Mouse (Mus musculus) MEL (cell line): Measurements from ENCODE around the gene Arl15. TPM values are rescaled to one million over a fixed set of nuclear protein-coding genes. Genes with fewer than 3 reads are reported as not detected.

Source experiments
- DNase-seq: peaks from one replicate; pipeline ENCODE4 v3.0.0; 2011; ENCODE audit warnings: low read depth, low spot score
- H3K27ac ChIP-seq: 2 replicates; pipeline ENCODE4 v1.5.1; 2012; ENCODE audit warnings: low read depth, mild to moderate bottlenecking, control low read depth, low read length, moderate library complexity; ENCODE audit not compliant: control insufficient read depth
- H3K27me3 ChIP-seq, 2 experiments: fragments of 150-350 bp in 1 of 2; sonication (generic) in 1 of 2; 2 replicates each; pipeline ENCODE4 v1.6.1; 2012; ENCODE audit warnings: low read length in 2 of 2, mild to moderate bottlenecking in 2 of 2, improper control_type of control experiment in 1 of 2, moderate library complexity in 1 of 2; ENCODE audit not compliant: insufficient read depth in 2 of 2, control insufficient read depth in 1 of 2
- H3K36me3 ChIP-seq, 2 experiments: 2 replicates each; pipeline ENCODE4 v1.6.1; 2012 to 2014; ENCODE audit warnings: low read length in 2 of 2, improper control_type of control experiment in 1 of 2, inconsistent platforms in 1 of 2, mild to moderate bottlenecking in 1 of 2; ENCODE audit not compliant: insufficient read depth in 2 of 2, control insufficient read depth in 1 of 2
- H3K4me1 ChIP-seq, 2 experiments: fragments of 150-350 bp in 1 of 2; sonication (generic) in 1 of 2; 2 replicates each; pipeline ENCODE4 v1.6.1; 2012; ENCODE audit warnings: low read length in 2 of 2, improper control_type of control experiment in 1 of 2, mild to moderate bottlenecking in 1 of 2; ENCODE audit not compliant: insufficient read depth in 2 of 2, control insufficient read depth in 1 of 2
- H3K4me3 ChIP-seq, 2 experiments: fragments of 150-350 bp in 1 of 2; sonication (generic) in 1 of 2; 2 replicates each; pipeline ENCODE4 v1.5.1; 2012; ENCODE audit warnings: low read depth in 2 of 2, low read length in 2 of 2, mild to moderate bottlenecking in 2 of 2, moderate library complexity in 2 of 2, control low read depth in 1 of 2, improper control_type of control experiment in 1 of 2; ENCODE audit not compliant: control insufficient read depth in 1 of 2, insufficient read depth in 1 of 2
- H3K79me2 ChIP-seq: 2 replicates; pipeline ENCODE4 v1.6.1; 2012; ENCODE audit warnings: mild to moderate bottlenecking, low read length, moderate library complexity; ENCODE audit not compliant: control insufficient read depth, poor library complexity, insufficient read depth
- H3K9ac ChIP-seq: 2 replicates; pipeline ENCODE4 v1.6.1; 2012; ENCODE audit warnings: low read depth, mild to moderate bottlenecking, control low read depth, low read length, moderate library complexity; ENCODE audit not compliant: control insufficient read depth, poor library complexity, severe bottlenecking
- H3K9me3 ChIP-seq: fragments of 150-350 bp; sonication (generic); replicated peaks from 2 replicates; pipeline ENCODE4 v1.6.1; 2012; ENCODE audit warnings: mild to moderate bottlenecking, low read length, improper control_type of control experiment, moderate library complexity; ENCODE audit not compliant: insufficient read depth
- BHLHE40 ChIP-seq: IDR thresholded peaks from 2 replicates; pipeline ENCODE4 v1.6.1; 2012; ENCODE audit warnings: low read depth, mild to moderate bottlenecking, inconsistent platforms, low read length, improper control_type of control experiment, borderline replicate concordance
- CHD1 ChIP-seq: IDR thresholded peaks from 2 replicates; pipeline ENCODE4 v1.6.1; 2012; ENCODE audit warnings: low read depth, mild to moderate bottlenecking, inconsistent platforms, low read length, improper control_type of control experiment
- EP300 ChIP-seq, 2 experiments: IDR thresholded peaks; 2 replicates each; pipeline ENCODE4 v1.6.1; 2011; ENCODE audit warnings: improper control_type of control experiment in 2 of 2, low read length in 2 of 2, low read depth in 1 of 2, mild to moderate bottlenecking in 1 of 2
- ETS1 ChIP-seq: IDR thresholded peaks from 2 replicates; pipeline ENCODE4 v1.6.1; 2012; ENCODE audit warnings: low read depth, mild to moderate bottlenecking, inconsistent platforms, low read length, improper control_type of control experiment, moderate library complexity
- JUND ChIP-seq: IDR thresholded peaks from 2 replicates; pipeline ENCODE4 v1.6.1; 2011; ENCODE audit warnings: low read depth, mild to moderate bottlenecking, improper control_type of control experiment, low read length
- KAT2A ChIP-seq: conservative IDR thresholded peaks from 2 replicates; pipeline ENCODE4 v1.6.1; 2012; ENCODE audit warnings: low read depth, low read length, improper control_type of control experiment, inconsistent platforms
- MAX ChIP-seq: IDR thresholded peaks from 2 replicates; pipeline ENCODE4 v1.6.1; 2011; ENCODE audit warnings: low read length, improper control_type of control experiment
- MAZ ChIP-seq: IDR thresholded peaks from 2 replicates; pipeline ENCODE4 v1.6.1; 2012; ENCODE audit warnings: low read depth, mild to moderate bottlenecking, inconsistent platforms, low read length, improper control_type of control experiment
- MEF2A ChIP-seq: IDR thresholded peaks from 2 replicates; pipeline ENCODE4 v1.6.1; 2014; ENCODE audit warnings: low read depth, mild to moderate bottlenecking, inconsistent platforms, low read length, improper control_type of control experiment; ENCODE audit not compliant: poor library complexity, insufficient replicate concordance, severe bottlenecking; ENCODE audit errors: extremely low read depth
- MXI1 ChIP-seq: IDR thresholded peaks from 2 replicates; pipeline ENCODE4 v1.6.1; 2011; ENCODE audit warnings: mild to moderate bottlenecking, low read depth, low read length, improper control_type of control experiment
- MYB ChIP-seq: IDR thresholded peaks from 2 replicates; pipeline ENCODE4 v1.6.1; 2011; ENCODE audit warnings: mild to moderate bottlenecking, low read depth, low read length, improper control_type of control experiment
- MYC ChIP-seq: IDR thresholded peaks from 2 replicates; pipeline ENCODE4 v1.6.1; 2011; ENCODE audit warnings: low read depth, mild to moderate bottlenecking, low read length, improper control_type of control experiment, moderate library complexity
- NELFE ChIP-seq: IDR thresholded peaks from 2 replicates; pipeline ENCODE4 v1.6.1; 2011; ENCODE audit warnings: low read depth, low read length, improper control_type of control experiment
- SIN3A ChIP-seq: IDR thresholded peaks from 2 replicates; pipeline ENCODE4 v1.6.1; 2012; ENCODE audit warnings: low read length, improper control_type of control experiment, inconsistent platforms
- SMC3 ChIP-seq: IDR thresholded peaks from 2 replicates; pipeline ENCODE4 v1.6.1; 2011; ENCODE audit warnings: low read depth, low read length, improper control_type of control experiment
- TCF12 ChIP-seq: IDR thresholded peaks from 2 replicates; pipeline ENCODE4 v1.6.1; 2014; ENCODE audit warnings: low read depth, mild to moderate bottlenecking, inconsistent platforms, low read length, improper control_type of control experiment, moderate library complexity
- UBTF ChIP-seq: IDR thresholded peaks from 2 replicates; pipeline ENCODE4 v1.6.1; 2012; ENCODE audit warnings: low read depth, mild to moderate bottlenecking, inconsistent platforms, low read length, improper control_type of control experiment, moderate library complexity, borderline replicate concordance; ENCODE audit not compliant: insufficient read depth
- ZC3H11A ChIP-seq: IDR thresholded peaks from 2 replicates; pipeline ENCODE4 v1.6.1; 2012; ENCODE audit warnings: low read depth, mild to moderate bottlenecking, inconsistent platforms, low read length, improper control_type of control experiment
- ZNF384 ChIP-seq: IDR thresholded peaks from 2 replicates; pipeline ENCODE4 v1.6.1; 2012; ENCODE audit warnings: low read depth, mild to moderate bottlenecking, inconsistent platforms, low read length, improper control_type of control experiment
- polyA plus RNA-seq, 2 experiments: library from polyadenylated mRNA; stranded (reverse) in 1 of 2; unstranded in 1 of 2; fragments of >175 nt in 1 of 2; fragments of >200 nt in 1 of 2; gene quantifications; 2 replicates each; pipeline versions ENCODE4 v1.2.1 to v1.2.4; 2012; ENCODE audit warnings: low replicate concordance in 2 of 2, low read depth in 1 of 2; ENCODE audit not compliant: insufficient read length in 2 of 2, insufficient read depth in 1 of 2, missing spikeins in 1 of 2
- total RNA-seq: library from RNA; depleted of rRNA; stranded (reverse); fragments of 300-350 nt; gene quantifications from 2 replicates; pipeline ENCODE4 v1.2.3, GENCODE M21; 2012

Arl15 gene
- total and polyA plus RNA-seq, 3 experiments: 3.6 to 5.8 TPM; not detected in 1

DNA sequence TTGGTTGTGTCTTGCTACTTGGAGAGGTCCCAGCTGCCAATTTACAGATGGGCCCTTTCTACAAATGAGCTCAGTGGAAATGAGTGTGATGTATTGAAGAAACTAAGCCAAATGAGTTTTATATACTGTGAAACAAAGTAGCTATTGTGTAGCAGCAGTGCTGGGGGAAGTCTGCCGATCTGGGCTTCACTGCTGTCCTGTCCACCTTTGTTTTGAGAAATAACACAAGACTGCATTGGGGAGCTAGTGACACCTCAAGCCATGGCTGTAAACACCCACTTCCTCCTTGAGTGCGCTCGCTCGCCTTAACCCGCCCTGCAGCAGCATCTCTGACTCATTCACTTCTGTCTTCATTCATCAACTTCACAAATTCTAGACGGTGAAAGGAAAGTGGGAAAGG lies 189.3 kb downstream of the Arl15 start:
- Histone ChIP-seq H3K4me3 (no peak overlapping the region), H3K9me3 (no peaks in the 10 kb centered on the region), H3K36me3 (no peaks in the 10 kb centered on the region), H3K27me3 (no peaks in the 10 kb centered on the region), H3K9ac (no peak overlapping the region), H3K79me2 (no peaks in the 10 kb centered on the region), H3K27ac (no peak overlapping the region), H3K4me1 (no peaks in the 10 kb centered on the region)
- DNase-seq: peak; percentile 29
- TF ChIP-seq MAZ (no peak), CHD1 (no peak), BHLHE40 (no peak), KAT2A (no peak), UBTF (no peak), MYB (no peak), JUND (no peak), TCF12 (no peak), MAX (no peak), MXI1 (no peak), ZNF384 (no peak), SIN3A (no peak), EP300 (IDR thresholded peaks at IDR 0.05; ENCODE audit: low read depth in 1 of 2, low read length in 2 of 2) (no peak), SMC3 (no peak), MEF2A (no peak)

DNA sequence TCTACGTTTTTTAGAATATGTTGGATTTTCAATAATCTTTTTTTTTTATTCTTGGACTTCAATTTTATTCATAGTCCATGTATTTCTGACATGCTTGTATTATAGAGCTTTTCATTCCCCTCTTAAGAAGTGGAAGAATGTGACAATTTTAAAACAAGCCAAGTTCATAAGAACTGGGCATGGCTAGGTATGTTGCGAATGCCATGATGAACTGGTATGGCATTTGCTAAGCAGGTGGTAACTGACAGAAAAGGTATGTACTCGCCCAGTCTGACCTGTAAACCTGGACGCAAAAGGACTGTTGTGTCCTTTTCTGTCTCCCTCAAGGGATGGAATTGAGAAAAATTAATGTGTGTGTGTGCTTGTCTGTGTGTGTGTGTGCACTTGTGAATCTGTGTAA lies 190.2 kb downstream of the Arl15 start:
- TF ChIP-seq ETS1 (no peak), MYC (no peak), ZC3H11A (no peak), CHD1 (no peak), NELFE (no peak), SMC3 (no peak), TCF12 (no peak)
- Histone ChIP-seq H3K9me3 (no peaks in the 10 kb centered on the region), H3K36me3 (no peaks in the 10 kb centered on the region), H3K27me3 (no peaks in the 10 kb centered on the region), H3K79me2 (no peaks in the 10 kb centered on the region), H3K4me1 (no peaks in the 10 kb centered on the region), H3K9ac (no peak overlapping the region), H3K4me3 (no peak overlapping the region), H3K27ac (no peak overlapping the region)
- DNase-seq: no peak
